ENCODE assay signal across 21 mouse cellular contexts in genomic region chr16:97474671-97475070, GRCm38 (mm10). TPM values are rescaled to one million over a fixed set of nuclear protein-coding genes. Genes with fewer than 3 reads are reported as not detected.
DNase-seq lines count a peak whose midpoint lies in the region; TF ChIP-seq lines count a peak whose summit lies in the region.
"Had no signal": no experiment of that assay in that cellular context is flagged by ENCODE, and none has a peak within 500 bp of the region (broad histone marks: within the 10 kb centered on the region; RNA-seq: fewer than 3 reads in every experiment).

No protein-coding gene starts in this region.

- H3K27me3 ChIP-seq in small intestine, adult 2 months (ENCODE audit: control insufficient read depth, insufficient read depth, low read length) = no peaks in the 10 kb centered on the region
- H3K27me3 ChIP-seq: embryonic facial prominence, embryonic 12.5 days; forebrain, embryonic 13.5 days; forebrain, embryonic 15.5 days had no signal

- H3K4me3 ChIP-seq in small intestine, adult 2 months (ENCODE audit: low read depth, low read length) = no peak overlapping the region
- H3K4me3 ChIP-seq: embryonic facial prominence, embryonic 10.5 days; embryonic facial prominence, embryonic 12.5 days; forebrain, embryonic 13.5 days; forebrain, embryonic 15.5 days had no signal

- peaks cover 30% of the 10 kb centered on the region for H3K4me1 ChIP-seq in small intestine, adult 2 months (ENCODE audit: control insufficient read depth, insufficient read depth, insufficient read length, low read length)
- H3K4me1 ChIP-seq: embryonic facial prominence, embryonic 10.5 days; embryonic facial prominence, embryonic 12.5 days; forebrain, embryonic 13.5 days; forebrain, embryonic 15.5 days had no signal

- WGBS in small intestine, adult 2 months = 78% methylated on average over 2 of the region's 2 CpGs

- TF ChIP-seq POLR2A in small intestine, adult 2 months (IDR thresholded peaks at IDR 0.05; ENCODE audit: low read depth, low read length) = no peak

- H3K27ac ChIP-seq in small intestine, adult 2 months (ENCODE audit: insufficient read depth, low read depth, low read length) = 0 out of 2 replicates have a peak overlapping the region, but pooled peaks have one; percentile 69
- H3K27ac ChIP-seq: embryonic facial prominence, embryonic 10.5 days; embryonic facial prominence, embryonic 12.5 days; forebrain, embryonic 13.5 days; forebrain, embryonic 15.5 days had no signal

- H3K36me3 ChIP-seq in small intestine, adult 2 months (ENCODE audit: control insufficient read depth, insufficient read depth, low read length) = peaks cover 37% of the 10 kb centered on the region
- H3K36me3 ChIP-seq: embryonic facial prominence, embryonic 10.5 days; embryonic facial prominence, embryonic 12.5 days; forebrain, embryonic 15.5 days had no signal

- peak; percentile 11 to 53 for DNase-seq in adrenal gland, adult (ENCODE audit: inconsistent age in 2 of 2, low spot score in 1 of 2)
- DNase-seq in adrenal gland, postnatal 10 days = no peak
- DNase-seq in 416B (ENCODE audit: low read depth) = peak; percentile 71
- no peak for DNase-seq in kidney, adult 11 months
- DNase-seq: adrenal gland, adult 2 months; cerebellum, adult 11-12 months; cerebellum, adult 2 months; cerebellum, adult 9-10 months; cerebellum, postnatal 10 days; cerebellum, postnatal 25 days had no signal

- TF ChIP-seq CTCF in small intestine, adult 2 months (IDR thresholded peaks at IDR 0.05; ENCODE audit: extremely low read depth, insufficient read length, insufficient replicate concordance, low read depth, low read length) = no peak

RNA-seq across cellular contexts. Expression of gene Mx1, which starts 12.0 kb away (rescaled TPM):
- total RNA-seq in adrenal gland, postnatal 10 days (2021) = 1 to 10 TPM in 1 of 2 experiments, under 1 TPM in 1; 0.61 to 1.7 TPM
- 1.0 and 1.2 TPM in 2 replicates for polyA plus RNA-seq in small intestine, adult 2 months (2012; rRNA removed)
- polyA plus RNA-seq: embryonic facial prominence, embryonic 10.5 days; forebrain, embryonic 11.5 days; forebrain, embryonic 13.5 days; forebrain, embryonic 15.5 days had no signal

RNA-seq across cellular contexts. Expression of gene Fam3b, which starts 39.9 kb away (rescaled TPM):
- total RNA-seq in adrenal gland, postnatal 10 days (2021) = under 1 TPM in 1 of 2 experiments, not detected in 1; 0.36 TPM
- polyA plus RNA-seq in small intestine, adult 2 months (2012; rRNA removed) = 64.5 and 78.2 TPM in 2 replicates
- total RNA-seq: adrenal gland, adult 2 months; adrenal gland, postnatal 36 days had no signal
- polyA plus RNA-seq: adrenal gland, adult 2 months; C2C12; cerebellum, adult 2 months; cortical plate, adult 2 months; embryonic facial prominence, embryonic 10.5 days; embryonic facial prominence, embryonic 12.5 days; forebrain, embryonic 11.5 days; forebrain, embryonic 13.5 days; forebrain, embryonic 15.5 days; frontal cortex, adult 2 months; Patski had no signal

Comparison
In these comparisons a context has a peak if more than half of its experiments do, and no peak if none do; other contexts are left out.
1. DNase-seq: peak in adrenal gland, adult (2 of 2) and 416B (single experiment); none in adrenal gland, postnatal 10 days (single experiment) and kidney, adult 11 months (single experiment).